Mouse (Mus musculus): ENCODE measurements around the gene Slc38a1. TPM values are rescaled to one million over a fixed set of nuclear protein-coding genes. Genes with fewer than 3 reads are reported as not detected.

The Slc38a1 gene
- total RNA-seq, 2 experiments from 2014 or later, result 31.9 to 40.4 TPM

GRCm38 (mm10) chr15:96560576-96561298, 82.0 kb downstream of the Slc38a1 start:
- DNase-seq, result no peak

- peak; percentile 70 for DNase-seq
Measured at GRCm38 (mm10) chr15:96551569-96552380, 90.9 kb downstream of the Slc38a1 start.

- DNase-seq, result no peak
Measured at GRCm38 (mm10) chr15:96551107-96551506, 91.6 kb downstream of the Slc38a1 start.

- no peak for DNase-seq
Measured at GRCm38 (mm10) chr15:96548363-96548762, 94.3 kb downstream of the Slc38a1 start.

- DNase-seq, result peak; percentile 68
Measured at GRCm38 (mm10) chr15:96547256-96548195, 95.2 kb downstream of the Slc38a1 start.

- peak; percentile 70 for DNase-seq
Measured at GRCm38 (mm10) chr15:96543181-96543828, 99.4 kb downstream of the Slc38a1 start.

- DNase-seq, result no peak
Measured at GRCm38 (mm10) chr15:96542135-96542534, 100.6 kb downstream of the Slc38a1 start.

GRCm38 (mm10) chr15:96537272-96537671, 105.4 kb downstream of the Slc38a1 start:
- no peak for DNase-seq

- DNase-seq, result no peak
Measured at GRCm38 (mm10) chr15:96536412-96536811, 106.3 kb downstream of the Slc38a1 start.

- DNase-seq, result no peak
Measured at GRCm38 (mm10) chr15:96527686-96528085, 115.0 kb downstream of the Slc38a1 start.

- no peak for DNase-seq
Measured at GRCm38 (mm10) chr15:96524239-96524738, 118.4 kb downstream of the Slc38a1 start.

Other genes with a start within 250 kb of the Slc38a1 start
- 10 to 100 TPM; 65.7 to 78.4 TPM for gene Scaf11, start 182.1 kb downstream of the Slc38a1 start, total RNA-seq (2021)
- 100 to 1,000 TPM in 1 of 2 experiments, 10 to 100 TPM in 1; 99.1 to 143 TPM for gene Slc38a2, start 56.8 kb upstream of the Slc38a1 start, total RNA-seq (2021)

Data from adrenal gland, postnatal 10 days (tissue).